Mouse (Mus musculus) left cerebral cortex, adult 2 months (tissue): ENCODE data around the gene Gatad2b. TPM values are rescaled to one million over a fixed set of nuclear protein-coding genes. Genes with fewer than 3 reads are reported as not detected.
A peak's percentile ranks its signal among the peaks of the same experiment; 100 is the strongest.
"Not testable (repeated sequence)": the region's sequence is repeated elsewhere in the genome, so short reads cannot be mapped to it uniquely, and the experiment has no call there.

Source experiments
- DNase-seq, 2 experiments: peaks; one replicate each; pipeline ENCODE4 v3.0.0; 2021 to 2022; ENCODE audit warnings: low spot score in 2 of 2, mixed read lengths in 1 of 2; ENCODE audit errors: extremely low spot score in 1 of 2
- H3K27ac ChIP-seq: fragments of 200-600 bp; 2 replicates; pipeline ENCODE4 v1.8.1; 2022
- H3K4me3 ChIP-seq: fragments of 200-600 bp; 2 replicates; pipeline ENCODE4 v1.8.1; 2022
- CTCF ChIP-seq: fragments of 200-600 bp; IDR thresholded peaks from 2 replicates; pipeline ENCODE4 v1.8.1; 2022; ENCODE audit warnings: antibody characterized with exemption, mild to moderate bottlenecking, moderate library complexity
- intact Hi-C: fragments of 180-260 bp; cut with DNase I; formaldehyde crosslinking; loops from one replicate; pipeline ENCODE4 v1.15.1; 2025
- total RNA-seq, 2 experiments: library from RNA; stranded (reverse); gene quantifications; 2 replicates each; pipeline ENCODE4 v1.2.3; 2021

Gene Gatad2b
- total RNA-seq, 2 experiments from 2014 or later = 93.5 to 103 TPM

- TF ChIP-seq CTCF = no peak
- DNase-seq = no peak
- H3K27ac ChIP-seq = no peak overlapping the region
- H3K4me3 ChIP-seq = no peak overlapping the region
- intact Hi-C loops = no loop called here
Observed at GRCm38 (mm10) chr3:90332485-90332884, 39.5 kb downstream of the Gatad2b start.

DNA sequence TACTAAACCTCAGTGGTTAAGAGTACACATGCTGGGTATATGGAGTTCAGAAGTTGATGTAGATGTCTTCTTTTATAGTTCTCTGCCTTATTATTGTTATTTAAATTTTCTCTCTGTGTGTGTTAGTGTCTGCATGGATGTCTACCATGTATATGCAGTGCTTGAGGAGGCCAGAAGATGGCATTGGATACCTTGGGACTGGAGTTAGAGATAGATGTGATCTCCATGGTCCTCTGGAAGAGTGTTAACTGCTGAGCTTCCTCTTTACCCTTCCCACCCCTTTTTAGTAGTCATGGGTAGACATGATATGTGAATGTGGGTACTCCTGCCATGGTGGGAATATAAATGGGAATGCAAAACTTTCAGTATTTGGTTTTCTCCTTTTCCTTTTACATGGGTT, 42.5 kb downstream of the Gatad2b start:
- intact Hi-C loops = no loop called here
- TF ChIP-seq CTCF = no peak; the same call in 1 of the 2 replicates
- Histone ChIP-seq H3K27ac (no peak overlapping the region), H3K4me3 (no peak overlapping the region)
- no peak for DNase-seq

- no peak for DNase-seq
- intact Hi-C loops = no loop called here
- Histone ChIP-seq H3K27ac (no peak overlapping the region), H3K4me3 (no peak overlapping the region)
- no peak for TF ChIP-seq CTCF
Observed at GRCm38 (mm10) chr3:90338190-90338589, 45.2 kb downstream of the Gatad2b start.

- Histone ChIP-seq H3K27ac (no peak overlapping the region), H3K4me3 (no peak overlapping the region)
- intact Hi-C loops = no loop called here
- no peak for DNase-seq
- TF ChIP-seq CTCF = no peak
Observed at GRCm38 (mm10) chr3:90340177-90340576, 47.2 kb downstream of the Gatad2b start.

- H3K27ac ChIP-seq, intact Hi-C loops, DNase-seq, H3K4me3 ChIP-seq: not testable (repeated sequence)
- peak; percentile 13 for TF ChIP-seq CTCF
Observed at GRCm38 (mm10) chr3:90342853-90343252, 49.9 kb downstream of the Gatad2b start.

GRCm38 (mm10) chr3:90347847-90348246, 54.9 kb downstream of the Gatad2b start:
- DNase-seq = no peak
- TF ChIP-seq CTCF = peak; percentile 8; the same call in 1 of the 2 replicates
- Histone ChIP-seq H3K27ac (no peak overlapping the region), H3K4me3 (no peak overlapping the region)
- intact Hi-C loops = no loop called here

DNA sequence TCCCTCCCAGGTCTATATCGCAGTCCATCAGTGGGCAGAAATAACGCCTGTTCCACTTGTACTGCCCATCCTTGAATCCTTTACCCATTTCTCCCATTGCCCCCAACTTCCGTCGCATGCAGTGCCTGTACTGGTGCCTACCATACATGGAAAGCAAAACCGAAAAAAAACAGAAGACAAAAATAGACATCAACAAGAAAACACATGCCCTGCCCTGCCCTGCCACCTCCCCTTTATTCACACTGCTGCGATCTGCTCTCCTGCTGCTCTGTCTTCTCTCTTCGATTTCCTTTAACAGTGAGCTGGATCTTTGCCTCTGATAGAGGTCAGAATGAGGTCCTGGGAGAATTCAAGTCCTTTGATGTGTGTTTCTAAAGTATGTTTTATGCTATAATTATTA, 65.0 kb downstream of the Gatad2b start:
- intact Hi-C loops = no loop called here
- no peak for DNase-seq

DNA sequence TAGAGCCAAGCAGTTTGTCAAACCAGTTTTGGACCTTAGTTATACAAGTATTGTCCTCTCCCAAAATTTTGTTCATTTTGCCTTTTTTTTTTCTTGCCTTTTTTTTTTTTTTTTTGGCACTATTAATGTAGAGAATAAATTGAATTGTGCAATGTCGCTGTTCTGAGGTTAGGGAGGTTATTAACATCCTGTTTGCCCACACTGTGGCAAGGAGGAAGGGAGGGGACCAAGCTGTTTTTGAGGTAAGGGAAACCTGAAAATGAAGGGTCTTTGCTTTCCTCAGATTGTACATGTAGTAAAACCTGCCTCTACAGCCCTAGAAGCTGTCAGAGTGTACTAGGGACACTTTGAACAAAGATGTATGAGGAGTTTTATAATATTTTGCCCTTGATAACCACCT, 66.3 kb downstream of the Gatad2b start:
- intact Hi-C loops = no loop called here
- H3K27ac ChIP-seq = no peak overlapping the region
- no peak for DNase-seq
- no peak overlapping the region for H3K4me3 ChIP-seq
- TF ChIP-seq CTCF = no peak

More for the DNA sequence above, 65.0 kb downstream of the Gatad2b start:
- no peak for TF ChIP-seq CTCF
- no peak overlapping the region for H3K4me3 ChIP-seq
- H3K27ac ChIP-seq = no peak overlapping the region

DNA sequence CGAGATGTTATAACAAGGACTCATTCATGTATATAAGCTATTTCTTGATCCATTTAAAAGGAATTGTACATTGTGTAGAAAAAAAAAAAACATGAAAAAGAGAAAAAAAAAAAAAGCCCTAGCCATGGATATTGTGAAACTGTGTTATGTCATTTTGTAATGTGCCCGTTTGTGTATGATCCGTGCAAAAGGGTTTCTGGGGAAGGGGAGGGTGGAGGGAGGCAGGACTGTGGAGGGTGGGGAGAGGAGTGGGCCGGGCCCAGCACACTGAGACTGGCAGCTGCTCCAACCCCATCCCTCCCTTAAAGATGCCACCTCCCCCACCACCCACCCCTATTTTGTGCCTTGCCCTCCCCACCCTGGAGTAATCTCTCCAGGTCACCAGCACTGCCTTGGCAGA, 68.5 kb downstream of the Gatad2b start:
- TF ChIP-seq CTCF = no peak
- H3K27ac ChIP-seq = no peak overlapping the region
- no peak for DNase-seq
- intact Hi-C loops = loop anchor here (10.0 kb wide), 1 partner anchor 237 kb away; no protein-coding TSS in a partner anchor
- no peak overlapping the region for H3K4me3 ChIP-seq

GRCm38 (mm10) chr3:90362346-90362745, 69.4 kb downstream of the Gatad2b start:
- no peak for TF ChIP-seq CTCF
- no peak overlapping the region for H3K4me3 ChIP-seq
- DNase-seq = no peak
- H3K27ac ChIP-seq = no peak overlapping the region
- intact Hi-C loops = loop anchor here (10.0 kb wide), 1 partner anchor 238 kb away; no protein-coding TSS in a partner anchor

DNA sequence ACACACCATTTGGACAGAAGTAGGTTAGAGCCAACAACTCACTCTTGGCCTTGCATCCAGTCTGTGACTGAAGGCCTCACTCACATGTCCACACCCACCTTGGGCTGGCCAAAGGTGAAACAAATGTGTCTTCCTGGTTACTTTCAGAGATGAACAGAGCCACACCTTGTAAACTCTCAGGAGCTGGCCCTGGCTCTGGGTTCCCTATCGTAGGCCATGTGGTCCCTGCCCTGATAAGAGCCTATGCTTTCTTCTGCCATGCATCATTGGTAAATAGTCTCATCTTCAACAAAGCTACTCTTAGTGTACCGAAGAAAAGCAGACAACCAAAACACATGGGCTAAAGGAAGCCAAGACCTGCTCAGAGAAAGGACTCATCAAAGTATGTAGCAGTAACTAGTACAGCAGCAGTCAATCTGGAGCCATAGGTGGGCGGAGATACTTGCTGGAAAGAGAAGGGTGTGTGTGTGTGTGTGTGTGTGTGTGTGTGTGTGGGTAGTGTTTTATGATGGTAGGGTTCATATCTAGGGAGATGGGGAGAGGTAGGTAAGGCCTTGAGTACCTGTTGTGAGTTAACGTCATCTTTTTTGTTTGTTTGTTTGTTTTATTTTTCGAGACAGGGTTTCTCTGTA, 74.1 kb downstream of the Gatad2b start:
- intact Hi-C loops = loop anchor here (10.0 kb wide), 1 partner anchor 242 kb away; no protein-coding TSS in a partner anchor
- Histone ChIP-seq H3K4me3 (no peak overlapping the region), H3K27ac (no peak overlapping the region)
- no peak for DNase-seq
- TF ChIP-seq CTCF = no peak

GRCm38 (mm10) chr3:90369041-90369440, 76.1 kb downstream of the Gatad2b start:
- Histone ChIP-seq H3K4me3 (no peak overlapping the region), H3K27ac (no peak overlapping the region; the same call in 1 of the 2 replicates)
- intact Hi-C loops = loop anchor here (10.0 kb wide), 1 partner anchor 244 kb away; no protein-coding TSS in a partner anchor
- DNase-seq = peak in 1 of 2 experiments; percentile 55
- no peak for TF ChIP-seq CTCF

DNA sequence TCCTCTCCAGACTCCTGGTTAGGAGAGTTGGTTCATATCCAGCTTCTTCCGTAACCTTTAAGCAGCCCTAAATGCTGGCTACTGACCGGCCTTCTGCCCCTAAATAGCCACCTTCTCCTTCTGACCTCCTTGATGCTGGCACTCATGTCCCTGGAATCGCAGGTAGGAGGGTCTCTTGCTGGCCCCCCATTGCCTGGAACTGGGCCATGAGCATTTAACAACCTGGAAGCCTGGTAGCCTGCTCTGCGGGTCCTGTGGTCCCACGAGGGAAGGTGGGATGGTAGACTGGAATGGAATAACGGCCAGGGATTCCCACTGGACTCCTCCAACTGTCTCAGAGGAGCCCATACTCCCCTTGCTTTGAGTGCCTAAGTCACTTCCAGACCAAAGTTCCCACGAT, 78.9 kb downstream of the Gatad2b start:
- Histone ChIP-seq H3K27ac (no peak overlapping the region), H3K4me3 (no peak overlapping the region)
- no peak for DNase-seq
- TF ChIP-seq CTCF = no peak
- intact Hi-C loops = loop anchor here (2.0 to 5.0 kb wide), 3 partner anchors 80 to 151 kb away; partner anchors contain the start of genes Dennd4b and Gatad2b
